Mouse (Mus musculus): ENCODE measurements around the gene Ppie. TPM values are rescaled to one million over a fixed set of nuclear protein-coding genes. Genes with fewer than 3 reads are reported as not detected.
"Not testable (repeated sequence)": the region's sequence is repeated elsewhere in the genome, so short reads cannot be mapped to it uniquely, and the experiment has no call there.

Ppie gene
- polyA plus RNA-seq (2012; rRNA removed): 34.8 and 40.2 TPM in 2 replicates

DNA sequence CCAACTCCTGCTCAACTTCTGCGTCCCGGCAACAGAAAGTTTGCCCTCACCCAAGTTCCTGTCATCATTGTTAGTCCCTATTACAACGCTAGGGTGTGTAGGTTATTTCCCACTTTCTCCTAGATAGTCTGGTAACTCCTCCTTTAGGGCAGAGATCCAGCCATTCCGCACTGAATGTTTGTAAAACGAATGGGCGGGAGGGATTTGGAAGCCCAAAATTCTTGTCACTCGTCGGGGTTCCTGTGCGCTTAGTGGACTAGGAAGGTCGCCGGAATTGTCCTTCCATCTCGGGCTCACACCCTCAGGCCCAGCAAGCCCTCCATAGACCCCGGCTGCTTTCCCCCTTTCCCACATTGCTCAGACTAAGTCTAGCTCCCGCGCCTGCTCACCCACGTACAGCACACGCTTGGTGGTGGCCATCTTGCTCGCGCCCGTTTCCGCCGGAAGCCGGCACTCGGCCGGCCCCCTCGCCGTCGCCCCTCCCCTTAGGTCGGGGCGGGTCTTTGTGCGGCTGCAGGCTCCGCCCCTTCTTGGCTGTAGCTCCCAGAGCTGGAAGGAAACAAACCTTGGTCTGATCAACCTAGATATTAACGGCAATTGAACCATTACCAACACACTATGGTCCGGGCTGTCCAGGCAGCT is at the start of gene Ppie:
Gene Ppie, minus strand, starts transcription at position 439 of the 642 bp plus-strand sequence.
- DNase-seq (ENCODE audit: low read depth): peak; percentile 96
- TF ChIP-seq POLR2A (IDR thresholded peaks at IDR 0.05; ENCODE audit: borderline replicate concordance, extremely low read depth, insufficient read depth, insufficient read length, poor library complexity, severe bottlenecking) (peak; percentile 75; the same call in 1 of the 2 replicates), CTCF (IDR thresholded peaks at IDR 0.05; ENCODE audit: borderline replicate concordance, extremely low read depth, insufficient read depth, insufficient read length) (no peak)

GRCm38 (mm10) chr4:123184816-123185215 is 45.1 kb upstream of the Ppie start:
- DNase-seq (ENCODE audit: low read depth): peak; percentile 72
- TF ChIP-seq CTCF (IDR thresholded peaks at IDR 0.05; ENCODE audit: borderline replicate concordance, extremely low read depth, insufficient read depth, insufficient read length) (no peak), POLR2A (IDR thresholded peaks at IDR 0.05; ENCODE audit: borderline replicate concordance, extremely low read depth, insufficient read depth, insufficient read length, poor library complexity, severe bottlenecking) (no peak)

DNA sequence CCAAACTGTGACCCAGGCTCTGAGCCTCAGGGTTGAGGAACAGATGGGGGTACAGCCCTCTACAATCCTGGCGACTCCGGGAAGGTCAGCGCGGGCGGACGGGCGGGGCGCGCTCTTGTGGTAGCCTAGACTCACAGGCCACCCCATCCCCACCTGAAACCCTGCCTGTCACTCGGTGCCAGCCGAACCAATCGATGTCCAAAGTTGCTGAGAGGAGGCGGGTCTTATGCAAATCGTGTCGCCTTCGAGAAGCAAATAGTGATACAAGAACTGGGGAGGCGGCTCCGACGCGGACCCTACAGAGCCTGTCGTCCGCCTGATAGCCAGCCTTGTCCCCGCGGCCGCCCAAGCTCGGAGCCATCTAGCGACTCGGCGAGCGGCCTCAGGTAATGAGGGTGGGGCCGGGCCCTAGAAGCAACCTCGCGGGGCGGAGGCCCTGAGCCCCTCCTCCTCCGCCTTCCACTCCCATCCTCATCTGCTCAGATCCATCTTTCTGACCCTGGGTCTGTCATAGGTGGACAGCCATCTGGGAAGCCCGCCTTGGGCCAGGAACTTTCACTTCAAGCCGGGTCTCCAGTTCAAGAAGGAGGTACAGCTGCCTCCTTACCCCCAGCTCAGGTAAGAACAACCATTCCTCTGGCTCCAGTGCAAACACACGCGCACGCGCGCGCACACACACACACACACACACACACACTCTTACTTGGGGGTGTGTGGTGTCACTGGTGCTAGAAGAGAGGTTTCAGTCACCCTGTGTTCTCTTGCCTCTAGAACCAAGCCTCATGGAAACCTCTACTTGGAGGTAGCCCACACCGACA is 43.7 kb upstream of the Ppie start:
- TF ChIP-seq POLR2A (IDR thresholded peaks at IDR 0.05; ENCODE audit: borderline replicate concordance, extremely low read depth, insufficient read depth, insufficient read length, poor library complexity, severe bottlenecking): no peak
- no peak for TF ChIP-seq CTCF (IDR thresholded peaks at IDR 0.05; ENCODE audit: borderline replicate concordance, extremely low read depth, insufficient read depth, insufficient read length)
- DNase-seq (ENCODE audit: low read depth): peak; percentile 96

DNA sequence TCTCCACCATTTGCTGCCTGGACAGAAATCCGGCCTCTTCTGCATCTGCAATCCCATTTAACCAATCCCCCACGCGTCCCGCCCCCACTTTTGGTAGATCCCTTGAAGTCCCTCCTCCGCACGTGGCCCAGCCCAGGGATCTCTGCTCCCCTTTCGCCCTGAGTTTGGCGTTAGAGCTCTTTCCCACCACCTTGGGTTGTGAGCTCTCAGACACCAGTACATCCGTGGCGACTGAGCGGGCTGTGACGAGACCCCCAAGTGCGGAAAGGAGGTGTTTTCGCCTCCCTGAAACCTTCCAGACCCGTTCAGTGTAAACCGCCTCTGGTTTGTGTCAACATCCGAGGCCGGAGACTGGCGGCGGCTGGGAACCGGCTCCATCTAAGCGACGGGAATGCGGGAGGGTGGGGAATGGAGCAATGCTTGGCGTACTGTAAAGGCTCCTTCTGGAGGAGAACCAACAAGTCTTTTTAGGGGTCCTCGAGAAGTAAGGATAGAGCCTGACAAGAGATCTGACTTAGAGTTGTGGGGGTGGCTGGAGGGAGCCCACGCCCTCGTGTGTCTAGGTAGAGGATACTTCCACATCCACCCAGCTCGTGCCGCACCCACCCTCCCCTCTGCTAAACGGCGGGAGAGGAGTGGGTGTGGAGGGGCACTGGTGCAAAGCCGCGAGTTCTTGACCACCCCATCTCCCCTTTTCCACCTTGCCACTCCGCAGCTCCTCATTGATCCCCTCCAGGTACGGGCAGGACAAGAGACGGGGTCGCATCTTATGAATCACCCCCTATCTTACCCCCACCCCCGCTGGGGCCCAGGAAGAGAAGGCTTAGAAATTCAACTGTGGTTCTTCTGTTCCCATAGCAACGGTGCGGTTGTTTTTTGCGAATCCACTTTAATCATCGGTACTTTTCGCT is 42.8 kb upstream of the Ppie start, which contains the start of gene Hpcal4:
Gene Hpcal4, plus strand, starts transcription at position 900 of the 911 bp plus-strand sequence.
- TF ChIP-seq POLR2A (IDR thresholded peaks at IDR 0.05; ENCODE audit: borderline replicate concordance, extremely low read depth, insufficient read depth, insufficient read length, poor library complexity, severe bottlenecking): no peak
- no peak for TF ChIP-seq CTCF (IDR thresholded peaks at IDR 0.05; ENCODE audit: borderline replicate concordance, extremely low read depth, insufficient read depth, insufficient read length)
- DNase-seq (ENCODE audit: low read depth): peak; percentile 54

DNA sequence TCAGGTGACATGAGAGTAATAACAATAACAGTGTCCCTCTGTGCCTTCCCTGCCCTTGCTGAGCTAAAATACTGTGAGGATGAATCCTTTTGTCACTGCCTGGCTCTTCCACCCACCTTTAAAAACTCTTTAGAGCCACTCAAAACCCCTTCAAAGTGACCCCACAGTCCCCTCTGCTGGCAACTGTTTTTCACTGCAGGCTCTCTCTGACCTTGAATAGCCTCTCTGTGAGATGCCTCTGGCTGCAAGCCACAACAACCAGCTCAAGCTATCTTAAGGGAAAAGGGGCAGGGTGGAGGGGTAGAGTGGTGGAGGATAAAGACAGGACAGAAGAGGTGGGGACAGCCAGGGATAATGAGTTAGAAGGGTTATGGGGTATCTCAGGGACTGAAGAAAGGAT is 32.1 kb upstream of the Ppie start:
- TF ChIP-seq CTCF (IDR thresholded peaks at IDR 0.05; ENCODE audit: borderline replicate concordance, extremely low read depth, insufficient read depth, insufficient read length) (no peak), POLR2A (IDR thresholded peaks at IDR 0.05; ENCODE audit: borderline replicate concordance, extremely low read depth, insufficient read depth, insufficient read length, poor library complexity, severe bottlenecking) (no peak)
- DNase-seq (ENCODE audit: low read depth): no peak

DNA sequence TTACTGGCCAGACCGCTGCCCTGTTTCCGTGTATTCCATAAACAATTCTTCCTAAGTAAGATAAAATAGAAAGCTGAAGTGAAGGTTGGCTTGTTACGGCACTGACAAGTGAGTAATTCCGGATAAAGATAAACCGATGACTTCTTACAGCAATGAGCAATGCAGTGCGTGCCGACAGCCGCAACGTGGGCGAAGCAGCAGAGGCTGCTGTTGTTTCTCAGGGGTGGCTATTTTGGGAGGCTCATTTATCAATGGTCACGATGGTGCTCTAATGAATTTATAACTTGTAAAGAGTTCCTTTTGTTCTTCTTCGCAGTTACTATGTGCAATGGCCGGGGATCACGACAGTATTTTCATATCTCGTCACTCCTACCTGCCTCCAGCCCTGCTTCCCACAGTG is 24.4 kb upstream of the Ppie start:
- no peak for DNase-seq (ENCODE audit: low read depth)
- TF ChIP-seq POLR2A (IDR thresholded peaks at IDR 0.05; ENCODE audit: borderline replicate concordance, extremely low read depth, insufficient read depth, insufficient read length, poor library complexity, severe bottlenecking) (no peak), CTCF (IDR thresholded peaks at IDR 0.05; ENCODE audit: borderline replicate concordance, extremely low read depth, insufficient read depth, insufficient read length) (no peak)

- no peak for TF ChIP-seq POLR2A (IDR thresholded peaks at IDR 0.05; ENCODE audit: borderline replicate concordance, extremely low read depth, insufficient read depth, insufficient read length, poor library complexity, severe bottlenecking)
- no peak for TF ChIP-seq CTCF (IDR thresholded peaks at IDR 0.05; ENCODE audit: borderline replicate concordance, extremely low read depth, insufficient read depth, insufficient read length)
Observed at GRCm38 (mm10) chr4:123162305-123162917, 22.7 kb upstream of the Ppie start.

GRCm38 (mm10) chr4:123161251-123161650 is 21.5 kb upstream of the Ppie start:
- not testable (repeated sequence) for DNase-seq (ENCODE audit: low read depth)

More at GRCm38 (mm10) chr4:123162305-123162917, 22.7 kb upstream of the Ppie start:
- peak; percentile 62 for DNase-seq (ENCODE audit: low read depth)

GRCm38 (mm10) chr4:123160571-123160970 is 20.8 kb upstream of the Ppie start:
- no peak for DNase-seq (ENCODE audit: low read depth)
- TF ChIP-seq CTCF (IDR thresholded peaks at IDR 0.05; ENCODE audit: borderline replicate concordance, extremely low read depth, insufficient read depth, insufficient read length): no peak

DNA sequence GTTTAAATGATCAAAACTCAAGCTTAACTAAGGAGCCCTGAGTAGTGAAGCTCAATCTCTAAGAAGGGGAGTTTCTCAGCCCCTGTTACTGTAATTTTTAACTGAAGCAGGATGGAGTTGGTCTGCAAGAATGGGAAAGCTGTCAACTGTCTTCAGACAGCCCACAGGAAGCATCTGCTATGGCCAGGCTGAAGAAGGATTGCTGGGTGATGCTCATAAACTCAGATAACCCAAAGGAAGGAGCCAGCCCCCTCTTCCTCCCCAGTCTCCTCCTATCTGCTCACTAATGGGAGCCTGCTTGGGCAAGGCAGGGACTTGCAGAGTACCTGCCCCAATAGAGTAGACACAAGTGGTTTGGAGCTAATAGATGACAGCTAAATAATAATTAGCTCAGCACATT is 16.1 kb upstream of the Ppie start:
- DNase-seq (ENCODE audit: low read depth): no peak
- TF ChIP-seq POLR2A (IDR thresholded peaks at IDR 0.05; ENCODE audit: borderline replicate concordance, extremely low read depth, insufficient read depth, insufficient read length, poor library complexity, severe bottlenecking) (no peak), CTCF (IDR thresholded peaks at IDR 0.05; ENCODE audit: borderline replicate concordance, extremely low read depth, insufficient read depth, insufficient read length) (no peak)

- DNase-seq (ENCODE audit: low read depth): no peak
- TF ChIP-seq POLR2A (IDR thresholded peaks at IDR 0.05; ENCODE audit: borderline replicate concordance, extremely low read depth, insufficient read depth, insufficient read length, poor library complexity, severe bottlenecking) (no peak), CTCF (IDR thresholded peaks at IDR 0.05; ENCODE audit: borderline replicate concordance, extremely low read depth, insufficient read depth, insufficient read length) (no peak)
Observed at GRCm38 (mm10) chr4:123155427-123155826, 15.7 kb upstream of the Ppie start.

All from brain, embryonic 14.5 days (tissue).